Mouse (Mus musculus) cerebellum, adult 2 months (tissue): ENCODE results near the gene Shisa5.

Experiments
- CTCF ChIP-seq: fragments of 200-500 bp; IDR thresholded peaks from 2 replicates; pipeline ENCODE4 v1.5.1; 2011; ENCODE audit warnings: low read depth, mild to moderate bottlenecking, control low read depth, low read length, moderate library complexity, borderline replicate concordance; ENCODE audit not compliant: insufficient read depth
- POLR2A ChIP-seq: fragments of 200-500 bp; IDR thresholded peaks from 2 replicates; pipeline ENCODE4 v1.6.1; 2011; ENCODE audit warnings: low read length, control low read depth, borderline replicate concordance; ENCODE audit not compliant: insufficient read depth

DNA sequence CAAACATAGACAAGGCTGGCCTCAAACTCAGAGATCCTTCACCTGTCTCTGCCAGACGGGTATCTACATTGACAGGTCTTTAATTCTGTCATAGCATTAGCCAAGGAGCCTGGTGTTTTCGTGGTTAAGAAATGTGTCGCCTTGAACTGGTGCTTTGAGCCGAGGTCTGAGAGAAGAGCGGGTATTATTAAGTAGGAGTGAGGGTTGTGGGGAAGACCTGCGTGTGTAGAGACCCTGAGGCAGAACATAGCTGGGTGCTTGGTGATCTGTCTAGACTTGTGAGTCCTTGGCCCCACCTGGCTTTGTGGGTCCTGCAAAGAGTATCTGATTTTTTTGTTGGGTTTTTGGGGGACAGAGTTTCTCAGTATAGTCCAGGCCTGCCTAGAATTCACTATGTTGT is 15.5 kb downstream of the Shisa5 start:
- TF ChIP-seq CTCF: no peak
- TF ChIP-seq POLR2A: no peak
